Mouse (Mus musculus) small intestine, adult 2 months (tissue): ENCODE data around the gene Slc23a2. TPM values are rescaled to one million over a fixed set of nuclear protein-coding genes. Genes with fewer than 3 reads are reported as not detected.
A peak's percentile ranks its signal among the peaks of the same experiment; 100 is the strongest.

ENCODE experiments used
- H3K27ac ChIP-seq: fragments of 200-500 bp; 2 replicates; pipeline ENCODE4 v1.5.1; 2012; ENCODE audit warnings: low read depth, low read length, control low read depth, inconsistent platforms; ENCODE audit not compliant: insufficient read depth
- H3K27me3 ChIP-seq: fragments of 200-500 bp; 2 replicates; pipeline ENCODE4 v1.6.1; 2012; ENCODE audit warnings: mild to moderate bottlenecking, moderate library complexity, low read length, inconsistent platforms; ENCODE audit not compliant: control insufficient read depth, insufficient read depth
- H3K36me3 ChIP-seq: fragments of 200-500 bp; 2 replicates; pipeline ENCODE4 v1.6.1; 2012; ENCODE audit warnings: mild to moderate bottlenecking, low read length, control low read depth, inconsistent platforms; ENCODE audit not compliant: control insufficient read depth, insufficient read depth
- H3K4me1 ChIP-seq: fragments of 200-500 bp; 2 replicates; pipeline ENCODE4 v1.6.1; 2012; ENCODE audit warnings: low read length, inconsistent platforms, mixed read lengths; ENCODE audit not compliant: control insufficient read depth, insufficient read depth, insufficient read length
- H3K4me3 ChIP-seq: fragments of 200-500 bp; 2 replicates; pipeline ENCODE4 v1.5.1; 2012; ENCODE audit warnings: low read depth, mild to moderate bottlenecking, control low read depth, inconsistent platforms, low read length, moderate library complexity
- CTCF ChIP-seq: fragments of 200-500 bp; IDR thresholded peaks from 2 replicates; pipeline ENCODE4 v1.5.1; 2012; ENCODE audit warnings: low read depth, mild to moderate bottlenecking, control low read depth, inconsistent platforms, low read length, moderate library complexity, mixed read lengths; ENCODE audit not compliant: insufficient replicate concordance, insufficient read length; ENCODE audit errors: extremely low read depth
- POLR2A ChIP-seq: fragments of 200-500 bp; IDR thresholded peaks from 2 replicates; pipeline ENCODE4 v1.6.1; 2012; ENCODE audit warnings: low read depth, mild to moderate bottlenecking, control low read depth, inconsistent platforms, low read length, moderate library complexity
- WGBS: fragments of 180-500 bp; shearing (Covaris S2); methylation state at CpG from one replicate; pipeline ENCODE4 v1.1.7; 2018; 5-methylcytosine and 5-hydroxymethylcytosine counted together
- polyA plus RNA-seq: library from polyadenylated mRNA; depleted of rRNA; stranded (reverse); fragments of >200 nt; gene quantifications from 2 replicates; pipeline ENCODE4 v1.2.3, GENCODE M21; 2012

The Slc23a2 gene
- polyA plus RNA-seq, 1 experiment: 18.5 TPM

DNA sequence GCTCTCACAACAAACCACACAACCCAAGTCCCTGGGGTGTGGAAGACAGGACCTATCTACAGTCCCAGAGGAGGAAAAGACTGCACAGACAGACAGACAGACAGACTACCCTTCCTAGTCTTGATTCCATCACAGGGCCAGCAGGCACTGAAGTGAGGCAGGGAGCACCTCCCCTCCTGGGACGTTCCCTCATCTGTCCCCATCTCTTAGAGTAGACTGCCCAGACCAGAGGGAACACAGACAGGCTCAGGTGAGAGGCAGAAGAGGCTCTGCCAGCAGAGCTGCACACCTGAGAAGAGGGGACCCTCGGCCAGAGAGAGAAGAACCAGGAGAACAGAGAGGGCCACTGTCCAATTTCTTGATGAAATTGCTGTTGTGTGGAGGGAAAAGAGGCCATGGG, 33.0 kb downstream of the Slc23a2 start:
- TF ChIP-seq POLR2A (no peak), CTCF (no peak)
- H3K4me1 ChIP-seq: peaks cover 20% of the 10 kb centered on the region
- no peaks in the 10 kb centered on the region for H3K27me3 ChIP-seq
- H3K27ac ChIP-seq: no peak overlapping the region
- no peak overlapping the region for H3K4me3 ChIP-seq
- WGBS: 65% methylated on average over 2 of the region's 2 CpGs
- H3K36me3 ChIP-seq: no peaks in the 10 kb centered on the region

DNA sequence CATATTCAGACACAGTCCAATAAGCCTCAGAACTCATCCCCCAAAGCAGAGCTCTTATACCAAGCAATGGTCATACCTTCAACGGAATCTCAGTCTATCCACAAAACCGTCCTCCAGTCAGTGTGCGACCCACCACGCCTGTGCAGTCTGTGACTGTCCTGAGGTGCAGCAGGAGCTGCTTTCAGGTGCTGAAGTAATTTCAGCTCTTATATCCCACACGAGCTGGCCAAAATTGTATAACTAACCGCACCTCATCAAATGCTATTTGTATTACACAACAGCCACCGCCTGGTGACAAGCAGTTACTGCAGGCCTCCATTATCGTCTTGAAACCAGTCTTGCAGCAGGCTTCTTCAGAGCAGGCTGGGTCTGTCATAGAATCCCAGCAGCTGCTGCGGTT, 33.6 kb downstream of the Slc23a2 start:
- H3K27me3 ChIP-seq: no peaks in the 10 kb centered on the region
- no peak overlapping the region for H3K4me3 ChIP-seq
- no peaks in the 10 kb centered on the region for H3K36me3 ChIP-seq
- 36% methylated on average over 9 of the region's 9 CpGs for WGBS
- peak; percentile 64; the same call in 1 of the 2 replicates for TF ChIP-seq CTCF
- TF ChIP-seq POLR2A: no peak
- peaks cover 20% of the 10 kb centered on the region for H3K4me1 ChIP-seq
- H3K27ac ChIP-seq: no peak overlapping the region

DNA sequence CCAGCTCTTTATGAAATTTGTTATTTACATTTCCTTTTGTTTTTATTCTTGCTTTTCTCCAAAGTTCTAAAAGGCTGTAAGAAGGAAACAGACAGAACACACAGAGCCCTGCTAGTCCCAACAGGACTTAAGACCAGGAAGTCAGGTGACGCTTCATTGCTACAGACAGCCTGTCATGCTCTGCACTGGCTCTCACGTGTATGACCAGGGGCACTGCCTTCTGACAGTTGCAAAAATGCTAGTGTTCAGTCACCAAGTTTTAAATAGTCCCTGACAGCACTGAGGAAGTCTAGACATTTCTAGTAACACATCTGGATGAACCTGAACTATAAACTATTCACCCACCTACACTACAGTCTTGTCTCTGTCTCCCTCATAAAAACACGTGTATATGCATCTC, 34.2 kb downstream of the Slc23a2 start:
- Histone ChIP-seq H3K4me1 (peaks cover 19% of the 10 kb centered on the region), H3K4me3 (no peak overlapping the region), H3K36me3 (no peaks in the 10 kb centered on the region), H3K27me3 (no peaks in the 10 kb centered on the region), H3K27ac (no peak overlapping the region)
- no peak for TF ChIP-seq CTCF
- no peak for TF ChIP-seq POLR2A
- 29% methylated on average over 3 of the region's 3 CpGs for WGBS

- H3K36me3 ChIP-seq: no peaks in the 10 kb centered on the region
- H3K27ac ChIP-seq: no peak overlapping the region
- H3K4me1 ChIP-seq: peaks cover 9% of the 10 kb centered on the region
- 97% methylated on average over 9 of the region's 9 CpGs for WGBS
- H3K27me3 ChIP-seq: no peaks in the 10 kb centered on the region
- no peak for TF ChIP-seq CTCF
- no peak for TF ChIP-seq POLR2A
- no peak overlapping the region for H3K4me3 ChIP-seq
Observed at GRCm38 (mm10) chr2:132108988-132109387, 35.9 kb downstream of the Slc23a2 start.

GRCm38 (mm10) chr2:132107611-132108010, 37.3 kb downstream of the Slc23a2 start:
- TF ChIP-seq CTCF (no peak), POLR2A (no peak)
- H3K27ac ChIP-seq: 0 out of 2 replicates have a peak overlapping the region, but pooled peaks have one; percentile 40
- no peak overlapping the region for H3K4me3 ChIP-seq
- 66% methylated on average over 9 of the region's 9 CpGs for WGBS
- no peaks in the 10 kb centered on the region for H3K36me3 ChIP-seq
- peaks cover 9% of the 10 kb centered on the region for H3K4me1 ChIP-seq
- H3K27me3 ChIP-seq: no peaks in the 10 kb centered on the region

GRCm38 (mm10) chr2:132106069-132106468, 38.8 kb downstream of the Slc23a2 start:
- TF ChIP-seq POLR2A (no peak), CTCF (no peak)
- H3K36me3 ChIP-seq: peaks cover 4% of the 10 kb centered on the region; the same call in 1 of the 2 replicates
- H3K4me1 ChIP-seq: peaks cover 7% of the 10 kb centered on the region; the same call in 1 of the 2 replicates
- 64% methylated on average over 5 of the region's 5 CpGs for WGBS
- no peaks in the 10 kb centered on the region for H3K27me3 ChIP-seq
- H3K4me3 ChIP-seq: no peak overlapping the region
- no peak overlapping the region for H3K27ac ChIP-seq

DNA sequence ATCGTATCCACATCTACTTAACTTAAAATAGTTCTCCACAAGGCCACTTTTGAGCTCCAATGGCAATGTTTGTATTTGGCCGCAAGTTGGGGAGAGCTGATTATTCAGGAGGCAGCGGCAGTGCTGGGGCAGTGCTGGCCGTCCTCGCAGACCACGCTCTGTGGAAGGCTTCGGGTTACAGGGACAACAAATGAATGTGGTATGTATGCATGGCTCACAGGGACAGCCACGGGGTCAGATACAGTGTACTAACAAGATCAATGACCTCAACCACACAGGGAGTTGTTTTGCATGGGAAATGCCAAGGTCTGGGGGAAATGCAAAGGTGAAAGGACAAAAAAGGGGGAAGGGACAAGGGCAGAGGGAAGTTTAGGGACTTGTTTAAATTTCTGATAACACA, 41.6 kb downstream of the Slc23a2 start:
- H3K36me3 ChIP-seq: peaks cover 19% of the 10 kb centered on the region
- peaks cover 5% of the 10 kb centered on the region; the same call in 1 of the 2 replicates for H3K4me1 ChIP-seq
- H3K27ac ChIP-seq: peak overlapping the region; percentile 61; the same call in 1 of the 2 replicates
- WGBS: 54% methylated on average over 8 of the region's 8 CpGs
- TF ChIP-seq CTCF (no peak), POLR2A (no peak)
- H3K4me3 ChIP-seq: no peak overlapping the region
- no peaks in the 10 kb centered on the region for H3K27me3 ChIP-seq
